Mouse (Mus musculus) heart, adult 2 months (tissue): ENCODE data around the gene Bclaf1.

Experiments used
- CTCF ChIP-seq: fragments of 200-600 bp; IDR thresholded peaks from 2 replicates; pipeline ENCODE4 v1.8.1; 2022; ENCODE audit warnings: antibody characterized with exemption, mild to moderate bottlenecking, moderate library complexity
- EP300 ChIP-seq: fragments of 200-500 bp; IDR thresholded peaks from 2 replicates; pipeline ENCODE4 v1.6.1; 2011; ENCODE audit warnings: low read depth, low read length, control low read depth; ENCODE audit not compliant: insufficient read depth
- POLR2A ChIP-seq: fragments of 200-500 bp; IDR thresholded peaks from 2 replicates; pipeline ENCODE4 v1.6.1; 2011; ENCODE audit warnings: mild to moderate bottlenecking, low read depth, low read length, control low read depth; ENCODE audit not compliant: insufficient read depth

DNA sequence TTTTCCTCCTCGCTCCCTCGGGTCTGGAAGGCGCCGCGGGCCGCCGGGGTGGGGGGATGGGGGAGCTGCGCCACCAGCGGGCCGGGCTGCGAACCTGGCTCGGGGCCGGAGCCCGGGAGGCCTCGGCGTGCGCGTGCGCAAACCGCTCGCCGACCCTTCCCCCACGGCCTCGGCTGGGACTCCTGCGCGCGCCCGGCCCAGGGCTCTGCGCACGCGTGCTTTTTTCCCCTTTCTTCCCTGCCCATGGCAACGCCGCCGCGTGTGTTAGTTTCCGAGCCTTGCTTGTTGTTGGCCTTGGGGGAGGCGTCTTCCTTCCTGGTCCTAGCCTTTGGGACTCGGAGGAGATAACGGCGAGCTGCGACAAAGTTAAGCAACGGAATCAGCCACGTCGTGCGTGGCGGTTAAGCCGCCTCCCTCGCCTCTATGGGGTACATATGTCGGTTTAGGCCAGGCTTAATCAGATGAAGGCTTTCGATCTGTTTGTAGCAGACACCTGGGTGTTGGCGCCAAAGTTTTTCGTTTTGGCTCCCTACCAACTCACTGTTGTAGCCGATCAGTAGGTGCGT, 550 bp downstream of the Bclaf1 start:
- TF ChIP-seq POLR2A (peak; percentile 39), CTCF (no peak), EP300 (peak; percentile 53; the same call in 1 of the 2 replicates)
